Mouse (Mus musculus) neural tube, embryonic 12.5 days (tissue): ENCODE data around the gene Fermt3. TPM values are rescaled to one million over a fixed set of nuclear protein-coding genes. Genes with fewer than 3 reads are reported as not detected.

Experiments used
- ATAC-seq: fragments of 200-750 bp; cut with Nextera tagmentation; 2 replicates; pipeline ENCODE4 v1.8.0; 2017; ENCODE audit warnings: low read depth, mild to moderate bottlenecking, moderate TSS enrichment, moderate library complexity; ENCODE audit not compliant: low FRiP score
- H3K27ac ChIP-seq: fragments of 300-500 bp; sonication (generic); 2 replicates; pipeline ENCODE4 v1.5.1; 2016
- H3K27me3 ChIP-seq: fragments of 300-500 bp; sonication (generic); replicated peaks from 2 replicates; pipeline ENCODE4 v1.6.1; 2016; ENCODE audit warnings: mild to moderate bottlenecking
- H3K36me3 ChIP-seq: fragments of 300-500 bp; sonication (generic); 2 replicates; pipeline ENCODE4 v1.6.1; 2016; ENCODE audit warnings: mild to moderate bottlenecking
- H3K4me1 ChIP-seq: fragments of 300-500 bp; sonication (generic); 2 replicates; pipeline ENCODE4 v1.6.1; 2016
- H3K4me2 ChIP-seq: fragments of 300-500 bp; sonication (generic); replicated peaks from 2 replicates; pipeline ENCODE4 v1.6.1; 2016; ENCODE audit warnings: mild to moderate bottlenecking
- H3K4me3 ChIP-seq: fragments of 300-500 bp; sonication (generic); 2 replicates; pipeline ENCODE4 v1.5.1; 2016
- H3K9ac ChIP-seq: fragments of 300-500 bp; sonication (generic); 2 replicates; pipeline ENCODE4 v1.6.1; 2016; ENCODE audit warnings: mild to moderate bottlenecking
- H3K9me3 ChIP-seq: fragments of 300-500 bp; sonication (generic); 2 replicates; pipeline ENCODE4 v1.6.1; 2016; ENCODE audit warnings: mild to moderate bottlenecking
- WGBS: fragments of 180-500 bp; shearing (Covaris S2); methylation state at CpG from one replicate; pipeline ENCODE4 v1.1.7; 2016; 5-methylcytosine and 5-hydroxymethylcytosine counted together
- polyA plus RNA-seq: library from polyadenylated mRNA; unstranded; fragments of >200 nt; fragmentation: Nextera tagmentation; extraction: Ambion mirVana; gene quantifications from 2 replicates; pipeline ENCODE4 v1.2.1, GENCODE M21; 2016

Fermt3 gene
- polyA plus RNA-seq, 1 experiment from 2014 or later, result 6.9 TPM

DNA sequence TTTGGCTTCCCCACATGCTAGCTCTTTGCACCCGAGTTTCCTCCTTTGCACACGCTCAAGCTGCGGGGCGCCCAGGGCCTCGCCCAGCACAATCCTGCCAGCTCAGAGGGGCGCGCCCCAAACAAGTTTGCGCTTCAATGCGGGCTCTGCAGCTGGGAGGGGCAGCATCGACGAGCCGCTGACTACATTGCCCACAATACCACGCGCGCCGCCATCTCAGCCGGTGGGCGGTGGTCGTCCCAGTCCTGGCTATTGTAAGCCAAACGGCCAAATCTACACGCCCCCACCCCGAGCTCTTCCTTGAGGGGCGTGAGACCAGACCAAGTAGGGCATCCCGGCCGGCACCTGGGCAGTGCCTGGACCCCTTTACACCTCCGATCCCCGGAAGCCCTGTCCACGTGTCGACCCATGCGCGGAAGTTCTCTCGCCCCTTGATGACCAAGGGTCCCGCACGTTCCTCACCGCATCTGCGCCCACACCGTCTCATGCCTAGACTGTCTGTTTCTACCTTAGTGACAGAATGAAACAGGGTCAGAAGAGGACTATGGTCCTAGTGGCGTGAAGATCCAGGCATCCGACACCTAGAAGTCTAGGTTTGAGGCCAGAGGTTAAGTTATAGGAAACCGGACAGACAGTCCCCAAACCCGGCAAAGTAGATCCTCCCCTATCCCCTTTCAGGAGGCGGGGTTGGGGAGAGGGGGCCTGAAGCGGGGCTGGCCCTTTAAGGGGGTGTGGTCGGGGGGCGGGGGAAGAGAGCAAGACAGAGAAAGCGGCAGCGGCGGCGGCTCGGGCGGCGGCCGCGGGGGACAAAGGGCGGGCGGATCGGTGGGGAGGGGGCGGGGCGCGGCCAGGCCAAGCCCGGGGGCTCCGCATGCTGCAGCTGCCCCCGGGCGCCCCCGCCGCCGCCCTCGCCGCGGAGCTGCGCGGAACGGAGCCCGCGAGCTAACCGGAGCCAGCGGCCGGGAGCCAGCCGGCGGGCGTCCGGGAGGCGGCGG is 44.8 kb downstream of the Fermt3 start, which contains the start of gene Ppp1r14b:
Gene Ppp1r14b (plus strand): TSS at position 758 of the 995 bp plus-strand sequence.
- Histone ChIP-seq H3K9me3 (no peaks in the 10 kb centered on the region), H3K27ac (peak within 1 kb of the TSS; percentile 84), H3K4me1 (peaks cover 62% of the 10 kb centered on the region), H3K4me2 (peak within 1 kb of the TSS; percentile 76), H3K9ac (peak within 1 kb of the TSS; percentile 89), H3K27me3 (peaks cover 3% of the 10 kb centered on the region; the same call in 1 of the 2 replicates), H3K4me3 (peak within 1 kb of the TSS; percentile 67), H3K36me3 (peaks cover 19% of the 10 kb centered on the region)
- ATAC-seq, result peak; percentile 61
- under 1% methylated on average over 70 of the region's 84 CpGs for WGBS

DNA sequence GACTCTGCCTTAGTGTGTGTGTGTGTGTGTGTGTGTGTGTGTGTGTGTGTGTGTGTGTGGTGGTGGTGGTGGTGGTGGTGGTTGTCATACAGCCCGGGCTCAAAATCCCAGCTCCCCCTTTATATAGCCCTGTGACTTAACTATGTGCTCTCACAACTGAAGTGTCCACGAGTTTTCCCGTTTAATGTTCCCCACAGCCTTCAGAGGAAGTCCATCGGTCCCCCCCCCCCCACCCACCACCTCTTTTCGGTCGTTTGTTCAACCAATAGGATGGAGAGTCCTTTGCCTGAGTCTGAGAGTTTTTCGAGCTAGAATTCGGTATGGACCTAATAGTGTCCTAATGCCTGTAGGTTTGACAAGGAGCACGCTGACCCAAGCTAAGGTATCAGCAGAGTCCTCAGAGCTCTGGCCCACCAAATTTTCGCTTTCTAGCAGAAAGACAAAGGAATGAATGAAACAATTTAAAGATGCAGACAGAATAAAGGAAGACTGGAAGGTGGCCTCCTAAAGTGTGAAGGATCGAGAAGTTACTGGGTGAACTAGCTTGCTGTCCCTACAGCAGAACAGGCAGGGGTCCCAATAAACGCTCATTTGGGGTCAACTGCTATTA is 45.6 kb downstream of the Fermt3 start:
- WGBS, result 30% methylated on average over 12 of the region's 12 CpGs
- H3K9ac ChIP-seq, result peak overlapping the region; percentile 89
- H3K4me3 ChIP-seq, result peak overlapping the region; percentile 67
- H3K9me3 ChIP-seq, result no peaks in the 10 kb centered on the region
- H3K36me3 ChIP-seq, result peaks cover 19% of the 10 kb centered on the region
- peaks cover 9% of the 10 kb centered on the region for H3K27me3 ChIP-seq
- no peak overlapping the region for H3K27ac ChIP-seq
- ATAC-seq, result no peak
- peak overlapping the region; percentile 76 for H3K4me2 ChIP-seq
- H3K4me1 ChIP-seq, result peaks cover 60% of the 10 kb centered on the region

DNA sequence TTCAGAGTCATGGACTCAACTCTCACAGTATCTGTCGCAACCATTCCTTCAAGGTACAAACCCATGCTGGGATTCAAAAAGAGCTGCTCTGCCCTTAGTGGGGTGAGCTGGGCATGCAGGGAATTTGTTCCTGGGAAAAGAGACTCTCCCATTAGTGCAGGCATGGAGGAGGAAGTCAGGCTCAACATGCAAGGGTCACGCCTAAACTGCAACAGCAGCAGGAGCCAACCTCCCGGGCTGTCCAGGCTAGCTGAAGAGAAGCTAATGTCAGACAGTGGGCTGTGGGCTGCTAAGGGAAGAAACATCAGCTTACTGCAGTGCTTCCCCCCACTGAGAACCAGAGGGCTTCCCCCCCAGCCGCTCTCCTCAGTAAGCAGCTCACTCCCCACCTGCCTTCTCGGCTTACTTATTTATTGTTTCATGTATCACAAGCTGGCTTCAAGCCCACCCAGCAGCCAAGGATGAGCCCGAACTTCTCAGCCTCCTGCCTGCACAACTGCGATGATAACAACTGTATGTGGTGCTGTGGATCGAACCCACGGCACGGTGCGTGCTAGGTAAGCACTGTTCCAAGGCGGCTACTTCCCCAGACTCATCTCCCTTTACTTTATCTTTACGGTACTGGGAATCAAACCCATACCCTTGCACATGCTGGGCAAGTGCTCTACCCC is 46.9 kb downstream of the Fermt3 start:
- Histone ChIP-seq H3K4me1 (peaks cover 54% of the 10 kb centered on the region), H3K36me3 (peaks cover 6% of the 10 kb centered on the region), H3K27me3 (peaks cover 15% of the 10 kb centered on the region), H3K9me3 (no peaks in the 10 kb centered on the region), H3K27ac (no peak overlapping the region), H3K9ac (no peak overlapping the region), H3K4me3 (no peak overlapping the region), H3K4me2 (no peak overlapping the region)
- ATAC-seq, result no peak
- WGBS, result 86% methylated on average over 13 of the region's 13 CpGs

DNA sequence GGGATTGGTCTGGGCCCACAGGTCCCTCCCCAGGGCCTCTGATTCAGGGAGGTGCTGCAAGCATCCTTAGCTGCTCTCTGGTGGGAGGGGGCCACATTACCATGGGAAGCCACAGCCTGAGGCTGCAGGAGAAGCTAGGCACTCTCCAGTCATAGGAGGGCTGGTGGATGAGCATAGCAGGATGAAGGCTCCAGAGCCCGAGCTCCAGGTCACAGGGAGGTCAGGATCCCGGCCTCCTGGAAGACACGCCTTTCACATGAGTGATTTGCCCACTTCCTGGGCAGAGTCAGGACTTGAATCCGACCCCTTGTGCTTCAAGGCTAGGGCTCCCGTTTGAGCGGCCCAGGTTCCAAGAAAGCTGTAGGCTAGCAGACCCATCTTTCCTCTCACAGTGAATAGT is 47.6 kb downstream of the Fermt3 start:
- Histone ChIP-seq H3K27me3 (peaks cover 15% of the 10 kb centered on the region), H3K27ac (no peak overlapping the region), H3K9me3 (no peaks in the 10 kb centered on the region), H3K9ac (0 out of 2 replicates have a peak overlapping the region, but pooled peaks have one; percentile 21), H3K4me2 (0 out of 2 replicates have a peak overlapping the region, but pooled peaks have one; percentile 7), H3K4me3 (no peak overlapping the region), H3K4me1 (peaks cover 48% of the 10 kb centered on the region), H3K36me3 (0 out of 2 replicates have a peak, but pooled peaks cover under 1% of the 10 kb centered on the region)
- ATAC-seq, result no peak
- WGBS, result 22% methylated on average over 6 of the region's 6 CpGs

DNA sequence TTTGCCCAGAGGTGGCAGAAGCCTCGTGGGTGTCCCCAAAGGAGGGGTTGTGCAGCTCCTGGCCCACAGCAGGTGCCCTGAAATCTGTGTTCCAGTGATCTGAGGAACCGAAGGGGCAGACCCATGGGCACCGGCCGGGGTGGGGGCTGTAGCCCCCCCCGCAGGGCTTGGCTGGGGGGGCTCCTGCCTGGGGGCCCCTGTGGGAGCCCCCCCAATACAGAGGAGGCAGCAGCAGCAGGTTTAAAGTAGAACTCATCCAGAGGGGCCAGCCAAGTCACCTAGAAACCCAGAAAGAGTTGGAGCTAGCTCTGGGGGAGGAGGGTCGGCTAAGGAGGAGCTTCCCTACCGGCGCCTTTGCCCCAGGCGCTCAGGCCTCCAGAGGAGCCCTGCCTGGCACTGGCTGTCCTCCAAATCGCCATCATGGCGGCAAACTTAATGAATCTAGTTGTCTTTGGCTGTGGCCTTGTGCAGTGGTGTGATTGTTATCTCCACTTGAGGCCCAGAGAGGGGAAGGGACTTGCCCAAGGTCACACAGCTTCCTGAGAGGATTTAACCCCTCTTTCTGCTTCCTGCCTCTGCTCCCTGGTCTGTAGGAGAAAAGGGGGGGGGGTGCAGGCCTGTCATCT is 48.7 kb downstream of the Fermt3 start:
- Histone ChIP-seq H3K4me1 (peaks cover 38% of the 10 kb centered on the region), H3K27ac (no peak overlapping the region), H3K4me3 (peak overlapping the region; percentile 48; the same call in 1 of the 2 replicates), H3K36me3 (no peaks in the 10 kb centered on the region), H3K9me3 (no peaks in the 10 kb centered on the region), H3K4me2 (peak overlapping the region; percentile 62), H3K9ac (no peak overlapping the region), H3K27me3 (peaks cover 15% of the 10 kb centered on the region)
- 20% methylated on average over 11 of the region's 11 CpGs for WGBS
- no peak for ATAC-seq

DNA sequence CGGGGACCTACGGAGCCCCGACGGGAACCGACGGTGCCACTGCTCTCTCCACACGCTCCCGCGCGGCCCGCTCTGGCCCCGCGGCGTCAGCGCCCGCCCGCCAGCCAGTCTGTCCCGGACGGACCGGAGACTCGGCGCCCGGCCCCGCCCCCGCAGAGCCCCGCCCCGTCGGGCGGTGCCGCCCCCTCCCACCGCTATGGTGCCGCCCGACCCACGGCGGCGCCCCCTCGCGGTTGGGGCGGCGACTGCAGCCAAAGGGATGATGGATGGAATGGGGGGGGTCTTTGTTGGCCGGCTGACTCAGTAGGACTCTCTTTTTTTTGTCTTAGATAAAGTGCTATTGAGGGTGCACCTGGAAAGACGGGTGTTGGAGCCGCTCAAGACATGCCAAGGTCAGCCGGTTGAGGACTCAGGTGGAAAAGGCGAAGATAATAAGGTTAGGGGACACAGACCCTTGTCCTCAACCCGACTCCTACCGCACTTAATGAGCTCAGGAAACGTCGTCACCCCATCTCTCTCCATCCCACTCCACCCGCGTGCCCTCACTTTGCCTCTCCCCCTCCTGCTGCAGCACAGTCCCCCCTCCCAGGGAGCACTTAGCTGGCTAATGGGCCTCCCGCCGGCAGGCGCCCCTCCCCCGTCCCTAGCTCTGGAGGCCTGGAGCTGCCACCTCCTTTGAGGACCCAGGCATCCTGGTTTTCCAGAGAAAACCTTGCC is 49.4 kb downstream of the Fermt3 start:
- Histone ChIP-seq H3K9ac (peak overlapping the region; percentile 57), H3K4me3 (peak overlapping the region; percentile 48), H3K27ac (no peak overlapping the region), H3K4me2 (peak overlapping the region; percentile 62), H3K36me3 (peaks cover 2% of the 10 kb centered on the region), H3K27me3 (peaks cover 15% of the 10 kb centered on the region), H3K9me3 (no peaks in the 10 kb centered on the region), H3K4me1 (peaks cover 38% of the 10 kb centered on the region)
- no peak for ATAC-seq
- under 1% methylated on average over 50 of the region's 55 CpGs for WGBS

DNA sequence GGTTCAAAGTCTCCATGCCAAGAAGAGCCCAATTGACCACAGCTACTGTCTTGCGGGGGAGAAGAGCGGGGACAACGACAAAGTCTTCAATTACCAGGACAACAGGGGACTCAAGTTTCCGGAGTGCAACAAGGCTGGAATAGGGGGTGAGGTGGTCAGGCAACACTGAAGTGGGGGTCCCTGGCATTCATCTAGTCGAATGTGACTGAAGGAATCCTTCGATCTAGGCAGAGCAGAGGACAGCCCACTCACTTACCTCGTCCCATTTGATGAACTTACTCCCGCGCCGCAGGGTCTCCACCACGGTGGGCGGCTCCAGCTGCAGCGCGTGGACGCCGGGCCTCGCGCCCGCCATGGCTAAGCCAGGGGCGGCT is 50.0 kb downstream of the Fermt3 start:
- H3K36me3 ChIP-seq, result peaks cover 7% of the 10 kb centered on the region
- peak overlapping the region; percentile 57 for H3K9ac ChIP-seq
- H3K9me3 ChIP-seq, result no peaks in the 10 kb centered on the region
- peaks cover 15% of the 10 kb centered on the region for H3K27me3 ChIP-seq
- peaks cover 38% of the 10 kb centered on the region for H3K4me1 ChIP-seq
- ATAC-seq, result no peak
- no peak overlapping the region for H3K27ac ChIP-seq
- WGBS, result under 1% methylated on average over 20 of the region's 20 CpGs
- peak overlapping the region; percentile 48 for H3K4me3 ChIP-seq
- H3K4me2 ChIP-seq, result peak overlapping the region; percentile 62

DNA sequence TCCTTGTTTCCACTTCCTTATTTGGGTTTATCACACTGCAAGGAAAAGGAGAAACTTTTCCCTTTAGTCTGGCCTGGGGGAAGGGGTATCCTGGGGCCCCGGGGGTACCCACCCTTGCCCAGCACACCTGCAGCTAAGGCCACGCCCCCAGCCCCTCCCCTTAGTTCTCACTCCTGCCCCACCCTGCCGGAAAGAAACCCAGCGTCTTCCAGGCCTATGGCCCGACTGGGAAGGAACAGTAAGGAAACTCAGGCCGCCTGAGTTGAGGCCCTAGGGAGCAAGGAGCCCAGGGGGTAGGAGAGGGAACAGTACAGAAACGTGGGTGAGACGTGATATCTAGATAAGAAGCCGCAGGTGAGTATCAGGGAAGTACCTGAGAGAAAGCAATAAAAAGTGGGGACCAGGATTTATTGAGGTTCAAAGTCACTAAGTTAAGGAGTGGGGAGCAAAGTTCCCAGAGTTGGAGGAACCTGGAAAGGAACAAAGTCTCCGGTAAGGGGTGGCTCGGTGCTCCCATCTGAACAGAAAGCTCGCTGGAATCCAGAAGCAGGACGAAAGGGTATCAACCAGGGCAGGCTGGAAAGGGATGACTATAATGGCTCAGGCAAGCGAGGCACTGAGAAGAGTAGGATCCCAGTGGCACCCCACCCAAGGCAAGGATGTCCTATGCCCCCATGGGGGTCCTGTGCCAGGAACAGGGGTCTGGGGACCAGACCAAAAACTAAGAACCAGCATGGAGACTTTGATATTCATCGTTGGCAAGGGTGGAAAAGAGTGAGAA is 50.6 kb downstream of the Fermt3 start:
- peaks cover 15% of the 10 kb centered on the region for H3K27me3 ChIP-seq
- no peak overlapping the region for H3K27ac ChIP-seq
- peaks cover 7% of the 10 kb centered on the region for H3K36me3 ChIP-seq
- no peaks in the 10 kb centered on the region for H3K9me3 ChIP-seq
- 15% methylated on average over 15 of the region's 15 CpGs for WGBS
- ATAC-seq, result no peak
- peaks cover 33% of the 10 kb centered on the region for H3K4me1 ChIP-seq
- peak overlapping the region; percentile 48 for H3K4me3 ChIP-seq
- peak overlapping the region; percentile 62 for H3K4me2 ChIP-seq
- H3K9ac ChIP-seq, result peak overlapping the region; percentile 57; the same call in 1 of the 2 replicates

DNA sequence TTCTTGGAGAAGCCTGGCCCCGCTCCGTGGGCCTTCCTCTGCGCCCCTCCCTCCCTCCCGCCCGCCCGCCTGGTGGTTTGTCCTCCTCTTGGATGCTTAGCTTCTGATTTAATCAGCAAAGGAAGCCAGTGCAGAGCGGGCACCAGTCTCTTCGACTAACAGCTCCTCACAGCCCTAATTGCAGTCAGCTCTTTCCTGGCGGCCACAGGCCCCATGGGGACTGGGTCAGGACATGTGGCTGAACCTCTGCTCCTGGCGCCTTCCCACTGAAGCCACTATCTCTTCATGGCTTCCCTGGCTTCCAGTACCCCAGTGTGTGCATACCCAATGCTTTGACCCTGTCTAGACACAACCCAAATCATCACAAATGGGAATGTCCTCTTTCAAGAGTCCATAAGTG is 62.8 kb downstream of the Fermt3 start:
- H3K4me1 ChIP-seq, result peaks cover 14% of the 10 kb centered on the region
- H3K27ac ChIP-seq, result no peak overlapping the region
- H3K4me3 ChIP-seq, result no peak overlapping the region
- ATAC-seq, result no peak
- no peak overlapping the region for H3K4me2 ChIP-seq
- 78% methylated on average over 10 of the region's 10 CpGs for WGBS
- H3K36me3 ChIP-seq, result peaks cover 46% of the 10 kb centered on the region
- no peaks in the 10 kb centered on the region for H3K27me3 ChIP-seq
- H3K9me3 ChIP-seq, result no peaks in the 10 kb centered on the region
- H3K9ac ChIP-seq, result no peak overlapping the region

DNA sequence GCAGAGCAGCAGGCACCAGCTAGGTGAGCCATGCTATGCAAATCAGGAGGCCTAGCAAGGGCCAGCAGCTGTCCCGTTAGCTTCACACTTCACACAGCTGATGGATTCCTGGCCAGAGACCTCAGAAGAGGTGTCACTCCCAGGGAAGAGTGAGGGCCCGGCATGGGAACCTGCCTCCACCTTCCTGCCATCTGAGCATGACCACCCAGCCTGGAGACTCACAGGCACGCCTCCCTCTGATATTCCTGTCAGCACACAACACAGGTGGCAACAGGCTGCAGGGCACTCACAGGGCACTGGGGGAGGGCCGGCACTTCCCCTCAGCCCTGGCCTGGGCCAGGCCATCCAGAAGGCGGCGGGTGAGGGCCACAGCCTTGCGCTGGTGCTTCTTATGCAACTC is 63.8 kb downstream of the Fermt3 start:
- H3K4me3 ChIP-seq, result no peak overlapping the region
- H3K36me3 ChIP-seq, result peaks cover 45% of the 10 kb centered on the region
- no peak for ATAC-seq
- H3K27me3 ChIP-seq, result no peaks in the 10 kb centered on the region
- WGBS, result 92% methylated on average over 7 of the region's 7 CpGs
- H3K9ac ChIP-seq, result no peak overlapping the region
- no peaks in the 10 kb centered on the region for H3K9me3 ChIP-seq
- no peak overlapping the region for H3K27ac ChIP-seq
- H3K4me1 ChIP-seq, result peaks cover 16% of the 10 kb centered on the region
- H3K4me2 ChIP-seq, result no peak overlapping the region
